Mouse (Mus musculus) hindbrain, postnatal 0 days (tissue): ENCODE measurements around the gene Ascc1. TPM values are rescaled to one million over a fixed set of nuclear protein-coding genes. Genes with fewer than 3 reads are reported as not detected.

Experiments
- ATAC-seq: fragments of 200-750 bp; cut with Nextera tagmentation; 2 replicates; pipeline ENCODE4 v1.8.0; 2017; ENCODE audit warnings: mild to moderate bottlenecking, moderate TSS enrichment, moderate library complexity
- DNase-seq: peaks from one replicate; pipeline ENCODE4 v3.0.0-alpha.2; 2015; ENCODE audit warnings: low spot score
- H3K27ac ChIP-seq: fragments of 300-500 bp; sonication (generic); 2 replicates; pipeline ENCODE4 v1.5.1; 2014; ENCODE audit warnings: mild to moderate bottlenecking
- H3K27me3 ChIP-seq: fragments of 300-500 bp; sonication (generic); 2 replicates; pipeline ENCODE4 v1.6.1; 2014; ENCODE audit warnings: low read length, mixed read lengths; ENCODE audit not compliant: insufficient read depth
- H3K36me3 ChIP-seq: fragments of 300-500 bp; sonication (generic); 2 replicates; pipeline ENCODE4 v1.6.1; 2014; ENCODE audit warnings: low read length, mixed read lengths; ENCODE audit not compliant: insufficient read depth
- H3K4me1 ChIP-seq: fragments of 300-500 bp; sonication (generic); 2 replicates; pipeline ENCODE4 v1.6.1; 2014; ENCODE audit warnings: antibody characterized with exemption, low read length, mixed read lengths; ENCODE audit not compliant: insufficient read depth
- H3K4me2 ChIP-seq: fragments of 300-500 bp; sonication (generic); 2 replicates; pipeline ENCODE4 v1.6.1; 2014; ENCODE audit warnings: low read depth, mild to moderate bottlenecking, low read length, moderate library complexity, mixed read lengths
- H3K4me3 ChIP-seq: fragments of 300-500 bp; sonication (generic); 2 replicates; pipeline ENCODE4 v1.5.1; 2014; ENCODE audit warnings: low read length
- H3K9ac ChIP-seq: fragments of 300-500 bp; sonication (generic); replicated peaks from 2 replicates; pipeline ENCODE4 v1.6.1; 2014; ENCODE audit warnings: mild to moderate bottlenecking, low read length, moderate library complexity, mixed read lengths
- H3K9me3 ChIP-seq: fragments of 300-500 bp; sonication (generic); 2 replicates; pipeline ENCODE4 v1.6.1; 2016; ENCODE audit warnings: low read length, mixed read lengths
- CTCF ChIP-seq: IDR thresholded peaks from 2 replicates; pipeline ENCODE4 v1.5.1; 2016; ENCODE audit warnings: antibody characterized with exemption, control low read depth, low read depth
- WGBS: fragments of 180-500 bp; shearing (Covaris S2); extraction: QIAGEN DNeasy Blood & Tissue Kit; methylation state at CpG from one replicate; pipeline ENCODE4 v1.1.7; 2014; 5-methylcytosine and 5-hydroxymethylcytosine counted together
- polyA plus RNA-seq: library from polyadenylated mRNA; unstranded; fragments of >200 nt; fragmentation: Nextera tagmentation; extraction: Ambion mirVana; gene quantifications from 2 replicates; pipeline ENCODE4 v1.2.1, GENCODE M21; 2015
- total RNA-seq: library from RNA; depleted of rRNA; stranded (reverse); fragments of >200 nt; gene quantifications from 2 replicates; pipeline ENCODE4 v1.2.3, GENCODE M21; 2014

Ascc1 gene
- total and polyA plus RNA-seq, 2 experiments from 2014 or later: 11.5 to 41.8 TPM

DNA sequence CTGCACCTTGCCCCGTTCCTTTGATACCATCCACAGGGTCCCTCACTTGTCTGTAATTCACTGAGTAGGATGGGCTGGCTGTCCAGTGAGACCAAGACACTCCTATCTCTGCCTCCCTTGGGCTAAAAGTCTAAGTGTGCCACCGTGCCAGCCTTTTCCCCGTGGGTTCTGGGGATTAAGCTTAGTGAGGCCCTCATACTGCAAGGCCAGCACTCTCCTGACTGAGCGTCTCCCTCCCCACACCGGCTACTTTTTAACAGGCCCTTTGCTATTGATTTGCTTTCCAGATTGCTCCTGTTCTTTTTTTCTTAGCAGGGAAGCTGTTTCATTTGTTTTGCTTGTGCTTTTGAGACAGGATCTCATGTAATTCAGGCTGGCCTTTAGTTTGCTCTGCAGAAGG lies 60.3 kb downstream of the Ascc1 start:
- DNase-seq (no peak), ATAC-seq (no peak)
- H3K4me2 ChIP-seq: no peak overlapping the region
- H3K27me3 ChIP-seq: no peaks in the 10 kb centered on the region
- H3K4me3 ChIP-seq: no peak overlapping the region
- WGBS: 42% methylated on average over 5 of the region's 5 CpGs
- TF ChIP-seq CTCF: no peak
- no peaks in the 10 kb centered on the region; the same call in 1 of the 2 replicates for H3K36me3 ChIP-seq
- H3K9ac ChIP-seq: no peak overlapping the region
- H3K4me1 ChIP-seq: no peaks in the 10 kb centered on the region
- H3K27ac ChIP-seq: no peak overlapping the region
- H3K9me3 ChIP-seq: no peaks in the 10 kb centered on the region

DNA sequence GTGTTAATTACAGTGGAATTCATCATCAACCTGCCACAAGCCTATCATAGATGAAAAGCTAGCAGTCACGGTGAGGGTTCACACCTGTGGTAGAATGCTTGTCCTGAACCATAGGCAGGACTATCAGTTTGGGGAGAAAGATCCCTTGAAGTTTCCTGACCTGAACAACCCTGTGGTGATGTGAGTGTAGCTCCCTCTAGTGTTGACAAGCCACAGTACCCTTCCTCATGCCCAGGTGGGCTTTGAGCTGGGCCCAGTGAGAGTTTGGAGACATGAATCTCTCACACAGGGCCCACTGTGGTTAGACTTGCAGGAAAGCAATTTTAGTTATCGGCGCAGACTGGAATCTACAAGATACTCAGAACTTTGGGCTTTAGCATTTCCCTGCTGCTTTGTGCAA lies 63.9 kb downstream of the Ascc1 start:
- WGBS: 76% methylated on average over 3 of the region's 3 CpGs
- no peaks in the 10 kb centered on the region for H3K9me3 ChIP-seq
- TF ChIP-seq CTCF: peak; percentile 74
- H3K4me3 ChIP-seq: no peak overlapping the region
- no peak overlapping the region for H3K27ac ChIP-seq
- peak; percentile 49 for DNase-seq
- no peak overlapping the region for H3K4me2 ChIP-seq
- no peak for ATAC-seq
- H3K27me3 ChIP-seq: no peaks in the 10 kb centered on the region
- H3K36me3 ChIP-seq: no peaks in the 10 kb centered on the region; the same call in 1 of the 2 replicates
- no peak overlapping the region for H3K9ac ChIP-seq
- 0 out of 2 replicates have a peak, but pooled peaks cover 4% of the 10 kb centered on the region for H3K4me1 ChIP-seq

DNA sequence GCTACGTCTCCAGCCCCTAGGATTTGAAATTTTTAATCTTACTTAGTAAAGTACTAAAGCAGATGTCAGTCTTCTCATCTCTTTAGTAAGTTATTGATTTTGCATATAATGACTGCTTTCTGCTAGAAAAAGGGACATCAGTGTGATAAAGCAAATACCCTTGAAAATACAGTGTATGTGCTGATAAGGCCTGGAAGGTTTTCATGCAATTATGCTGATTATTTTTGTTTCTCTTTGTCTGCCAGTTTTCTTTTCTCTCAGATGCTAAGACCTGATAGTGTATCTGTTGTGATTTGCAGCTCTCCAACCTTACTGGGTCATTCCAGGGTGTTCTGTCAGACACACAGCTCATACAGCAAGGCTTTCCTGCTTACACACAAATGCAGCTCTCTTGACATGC lies 72.6 kb downstream of the Ascc1 start:
- 88% methylated on average over 1 of the region's 1 CpGs for WGBS
- TF ChIP-seq CTCF: no peak
- no peak for ATAC-seq

DNA sequence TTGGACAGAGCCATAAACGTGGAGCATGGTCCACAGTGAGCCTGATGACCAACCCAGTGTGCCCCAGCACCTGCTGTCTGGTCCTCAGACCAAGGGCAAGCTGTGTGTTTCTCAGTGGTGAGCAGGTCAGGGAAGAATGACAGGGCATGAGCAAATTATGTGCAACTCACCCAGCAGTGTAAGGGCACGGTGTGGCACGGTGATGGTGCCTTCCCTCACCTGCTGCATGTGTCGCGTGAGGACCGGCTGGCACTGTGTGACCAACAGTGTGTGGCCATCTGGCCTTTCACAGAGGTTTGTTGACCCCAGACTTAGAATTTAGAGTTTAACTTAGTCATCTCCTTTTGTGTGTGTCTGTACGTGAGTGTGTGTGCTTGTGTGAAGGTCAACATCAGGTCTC lies 74.6 kb downstream of the Ascc1 start:
- Histone ChIP-seq H3K4me1 (peaks cover 23% of the 10 kb centered on the region; the same call in 1 of the 2 replicates), H3K9me3 (no peaks in the 10 kb centered on the region), H3K36me3 (no peaks in the 10 kb centered on the region; the same call in 1 of the 2 replicates), H3K4me2 (no peak overlapping the region), H3K9ac (no peak overlapping the region), H3K27ac (no peak overlapping the region), H3K27me3 (no peaks in the 10 kb centered on the region), H3K4me3 (no peak overlapping the region)
- WGBS: 94% methylated on average over 7 of the region's 7 CpGs
- no peak for TF ChIP-seq CTCF
- DNase-seq (no peak), ATAC-seq (no peak)

More for the DNA sequence above, 72.6 kb downstream of the Ascc1 start:
- no peaks in the 10 kb centered on the region for H3K27me3 ChIP-seq
- no peak for DNase-seq
- no peak overlapping the region for H3K4me3 ChIP-seq
- no peak overlapping the region for H3K9ac ChIP-seq
- no peaks in the 10 kb centered on the region for H3K9me3 ChIP-seq
- no peak overlapping the region for H3K27ac ChIP-seq
- 0 out of 2 replicates have a peak, but pooled peaks cover 9% of the 10 kb centered on the region for H3K4me1 ChIP-seq
- no peaks in the 10 kb centered on the region for H3K36me3 ChIP-seq
- no peak overlapping the region for H3K4me2 ChIP-seq

DNA sequence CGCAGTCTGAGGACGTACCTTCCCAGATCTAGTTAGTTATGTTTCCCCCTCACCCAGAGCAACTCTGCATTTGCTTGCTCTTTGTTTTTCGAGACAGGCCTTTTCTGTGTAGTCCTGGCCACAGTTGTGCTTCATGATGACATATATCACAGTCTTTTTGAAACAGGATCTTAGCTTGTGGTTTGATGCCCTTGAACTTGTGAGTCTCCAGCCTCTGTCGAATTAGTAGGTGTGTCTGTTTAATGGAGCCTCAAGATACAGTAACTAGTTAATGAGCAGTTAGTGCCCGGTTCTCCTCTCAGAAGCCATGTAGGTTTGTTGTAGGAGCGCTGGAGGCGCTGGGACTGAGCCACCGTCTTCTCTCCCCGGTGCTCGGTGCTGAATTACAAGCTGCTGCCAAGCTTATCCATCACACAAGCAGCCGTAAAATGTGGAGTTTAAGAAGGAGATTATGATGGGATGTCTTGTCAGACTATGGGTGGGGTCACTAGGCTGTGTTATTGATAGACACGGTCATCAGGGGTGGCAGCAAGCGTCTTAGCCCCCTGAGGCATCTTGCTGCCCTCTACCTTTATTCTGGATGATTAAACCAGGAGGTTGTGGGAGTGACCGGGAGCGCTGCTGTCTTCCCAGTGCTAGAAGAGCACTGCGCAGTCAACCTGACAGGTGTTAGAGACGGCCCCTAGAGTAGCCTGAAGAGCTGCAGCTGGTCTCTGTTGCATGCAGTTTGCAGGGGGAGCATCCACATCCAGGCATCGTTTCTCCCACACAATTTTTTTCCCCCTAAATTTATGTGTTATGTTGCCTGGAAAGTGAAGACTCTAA lies 75.3 kb downstream of the Ascc1 start:
- WGBS: 64% methylated on average over 18 of the region's 18 CpGs
- Histone ChIP-seq H3K4me2 (no peak overlapping the region), H3K27me3 (no peaks in the 10 kb centered on the region), H3K27ac (no peak overlapping the region), H3K4me3 (no peak overlapping the region), H3K36me3 (no peaks in the 10 kb centered on the region; the same call in 1 of the 2 replicates), H3K9me3 (no peaks in the 10 kb centered on the region), H3K9ac (no peak overlapping the region), H3K4me1 (peaks cover 23% of the 10 kb centered on the region; the same call in 1 of the 2 replicates)
- TF ChIP-seq CTCF: no peak
- ATAC-seq (no peak), DNase-seq (peak; percentile 17)

DNA sequence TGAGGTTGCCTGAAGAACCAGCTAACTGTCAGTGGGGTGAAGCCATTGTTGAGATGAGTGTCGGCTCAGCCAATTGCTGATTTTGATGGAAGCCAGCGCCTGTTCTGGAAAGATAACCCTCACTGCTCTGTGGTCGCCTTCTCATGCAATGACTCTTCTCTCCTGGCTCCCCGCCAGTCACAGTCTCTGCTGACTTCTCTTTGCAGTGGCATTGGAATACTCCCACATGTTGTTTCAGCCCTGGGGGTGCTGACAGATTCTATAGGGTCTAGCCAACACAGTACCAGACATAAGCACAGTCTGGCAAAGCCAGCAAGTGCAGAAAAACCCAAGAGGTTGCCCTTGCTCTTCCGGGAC lies 75.9 kb downstream of the Ascc1 start:
- Histone ChIP-seq H3K27me3 (no peaks in the 10 kb centered on the region), H3K27ac (no peak overlapping the region), H3K9ac (no peak overlapping the region), H3K4me3 (no peak overlapping the region), H3K4me2 (no peak overlapping the region), H3K9me3 (no peaks in the 10 kb centered on the region), H3K36me3 (no peaks in the 10 kb centered on the region; the same call in 1 of the 2 replicates), H3K4me1 (peaks cover 23% of the 10 kb centered on the region; the same call in 1 of the 2 replicates)
- no peak for ATAC-seq
- peak; percentile 61 for DNase-seq
- no peak for TF ChIP-seq CTCF
- WGBS: 50% methylated on average over 5 of the region's 5 CpGs

DNA sequence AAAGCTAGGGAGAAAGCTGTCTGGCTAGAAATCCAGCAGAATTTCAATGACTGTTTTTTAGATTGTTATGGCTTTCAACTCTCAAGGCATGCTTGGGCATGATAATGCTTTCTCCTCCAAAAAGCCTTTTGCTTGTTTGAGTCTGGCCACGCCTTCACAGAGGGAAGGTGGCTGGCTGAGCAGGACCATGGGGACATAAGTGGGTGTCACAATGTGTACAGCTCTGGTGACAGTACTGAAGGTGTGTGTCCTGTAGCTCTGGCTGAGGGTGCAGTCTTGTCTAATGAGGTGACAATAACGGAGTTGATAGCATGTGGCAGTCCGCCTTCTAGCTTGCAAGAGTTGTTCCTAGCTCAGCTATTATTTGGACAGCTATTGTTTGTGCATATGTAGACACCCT lies 77.6 kb downstream of the Ascc1 start:
- Histone ChIP-seq H3K9me3 (no peaks in the 10 kb centered on the region), H3K27me3 (no peaks in the 10 kb centered on the region), H3K4me3 (no peak overlapping the region), H3K27ac (peak overlapping the region; percentile 67; the same call in 1 of the 2 replicates), H3K9ac (no peak overlapping the region), H3K36me3 (no peaks in the 10 kb centered on the region; the same call in 1 of the 2 replicates), H3K4me1 (peaks cover 23% of the 10 kb centered on the region; the same call in 1 of the 2 replicates), H3K4me2 (no peak overlapping the region)
- 73% methylated on average over 3 of the region's 3 CpGs for WGBS
- no peak for TF ChIP-seq CTCF
- DNase-seq (peak; percentile 7), ATAC-seq (no peak)
